Mouse (Mus musculus) heart, adult 8-10 months (tissue): ENCODE data around the gene Myo5c. TPM values are rescaled to one million over a fixed set of nuclear protein-coding genes. Genes with fewer than 3 reads are reported as not detected.
"Not testable (repeated sequence)": the region's sequence is repeated elsewhere in the genome, so short reads cannot be mapped to it uniquely, and the experiment has no call there.

Experiments used
- DNase-seq: peaks from one replicate; pipeline ENCODE4 v3.0.0; 2022; ENCODE audit warnings: low spot score
- total RNA-seq, 4 experiments: library from RNA; stranded (reverse); gene quantifications; 2 replicates each; pipeline ENCODE4 v1.2.4; 2022

Gene Myo5c
- total RNA-seq, 4 experiments from 2014 or later = 3.8 to 7.2 (median 5.3) TPM

DNA sequence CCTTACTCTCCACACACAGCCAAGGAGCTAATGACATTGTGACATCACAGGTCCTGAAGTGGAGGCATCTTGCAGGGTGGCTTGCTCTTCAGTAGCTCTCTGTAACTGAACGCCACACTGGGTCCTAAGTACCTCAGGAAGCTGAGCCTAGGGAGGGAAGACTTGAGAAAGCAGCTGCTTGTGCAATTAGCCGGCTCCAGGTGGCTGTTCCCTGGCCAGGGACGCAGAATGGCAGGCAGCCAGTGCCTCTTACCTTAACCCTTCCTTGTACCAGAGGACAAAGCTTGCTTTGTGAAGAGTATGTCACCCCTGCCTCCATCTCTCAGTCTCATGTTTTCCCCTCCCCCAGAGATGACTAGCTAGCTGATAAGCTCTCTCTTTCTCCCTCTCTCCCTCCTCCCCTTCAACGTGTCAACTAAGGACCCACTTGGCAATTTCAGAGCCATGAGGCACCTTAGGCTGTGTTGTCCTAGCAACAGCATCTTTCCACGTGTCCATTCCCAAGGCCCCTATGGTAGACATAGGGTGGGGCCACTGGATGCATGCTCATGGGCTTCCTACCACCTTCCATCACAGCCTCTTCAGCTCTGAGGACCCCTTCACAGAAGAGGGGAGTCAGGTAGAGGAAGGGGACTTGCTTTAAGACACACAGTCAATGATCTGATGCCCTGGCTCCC, 12.0 kb downstream of the Myo5c start:
- no peak for DNase-seq

DNA sequence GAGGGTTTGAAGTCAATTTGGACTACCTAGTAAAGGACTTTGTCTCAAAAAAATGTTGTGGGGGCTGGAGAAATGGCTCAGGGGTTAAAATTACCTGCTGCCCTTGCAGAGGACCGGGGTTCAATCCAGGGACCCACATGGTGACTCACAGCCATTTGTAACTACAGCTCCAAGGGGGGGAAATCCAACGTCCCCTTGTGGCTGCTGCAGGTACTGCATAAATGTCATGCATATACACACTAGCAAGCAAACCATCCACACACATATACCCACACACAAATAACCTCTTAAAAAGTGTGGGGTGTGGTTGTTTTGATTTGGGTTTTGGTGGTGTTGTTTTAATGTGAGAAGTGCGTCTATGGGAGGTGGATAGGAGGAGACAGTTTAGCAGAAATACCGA, 12.7 kb downstream of the Myo5c start:
- DNase-seq = no peak

DNA sequence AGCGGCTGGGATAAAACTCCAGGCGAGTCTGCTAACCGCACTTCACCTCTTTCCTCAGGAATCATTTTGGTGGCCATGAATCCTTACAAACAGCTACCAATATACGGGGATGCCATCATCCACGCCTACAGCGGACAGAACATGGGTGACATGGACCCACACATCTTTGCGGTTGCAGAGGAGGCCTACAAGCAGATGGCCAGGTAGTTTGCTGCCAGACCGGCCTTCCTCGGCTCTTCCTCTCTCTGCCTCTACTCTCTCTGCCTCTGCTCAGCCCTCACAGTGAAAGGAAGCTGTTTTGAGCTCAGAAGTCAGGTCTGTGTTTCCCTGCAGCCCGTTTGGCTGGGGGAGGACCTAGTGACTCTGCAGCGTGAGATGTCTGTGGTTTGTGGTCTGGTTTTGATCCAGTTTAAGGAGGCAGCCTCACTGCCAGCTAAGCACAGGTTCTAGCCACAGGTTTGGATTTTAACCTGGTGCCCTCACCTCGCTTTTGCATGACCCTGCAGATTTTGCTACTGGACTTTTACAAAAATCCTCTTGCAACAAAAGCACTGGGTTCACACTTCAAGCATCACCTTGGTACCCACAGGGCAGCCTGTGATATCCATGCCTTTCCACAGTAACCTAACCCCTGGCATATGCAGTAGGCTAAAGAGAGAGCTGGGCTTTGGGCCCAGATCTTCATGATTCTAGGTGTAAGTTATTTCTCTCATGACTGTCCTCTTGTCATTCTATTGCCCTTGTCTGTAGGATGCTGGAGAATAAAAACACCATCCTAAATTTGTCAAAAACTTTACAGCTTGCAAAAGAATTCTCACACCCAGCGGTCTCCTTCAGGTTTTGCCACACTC, 14.5 kb downstream of the Myo5c start:
- no peak for DNase-seq

DNA sequence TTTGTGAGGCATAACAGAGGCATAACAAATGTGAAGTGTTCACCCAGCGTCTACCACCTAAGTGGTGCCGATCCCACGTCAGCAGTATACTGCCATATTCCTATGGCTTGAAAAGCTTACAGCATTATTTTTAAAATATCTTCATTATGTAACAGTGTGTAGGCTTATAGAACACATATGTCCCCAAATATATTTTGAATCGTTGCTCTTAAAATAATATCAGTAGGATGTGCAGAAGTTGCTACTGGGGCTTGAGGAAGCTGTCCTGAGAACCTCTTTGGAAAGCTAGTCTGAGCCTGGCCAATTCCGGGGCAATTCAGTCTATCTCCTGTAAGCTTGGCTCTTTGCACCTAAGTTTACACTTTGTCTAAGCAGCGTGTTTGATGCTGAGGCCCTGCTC, 16.1 kb downstream of the Myo5c start:
- DNase-seq = no peak

DNA sequence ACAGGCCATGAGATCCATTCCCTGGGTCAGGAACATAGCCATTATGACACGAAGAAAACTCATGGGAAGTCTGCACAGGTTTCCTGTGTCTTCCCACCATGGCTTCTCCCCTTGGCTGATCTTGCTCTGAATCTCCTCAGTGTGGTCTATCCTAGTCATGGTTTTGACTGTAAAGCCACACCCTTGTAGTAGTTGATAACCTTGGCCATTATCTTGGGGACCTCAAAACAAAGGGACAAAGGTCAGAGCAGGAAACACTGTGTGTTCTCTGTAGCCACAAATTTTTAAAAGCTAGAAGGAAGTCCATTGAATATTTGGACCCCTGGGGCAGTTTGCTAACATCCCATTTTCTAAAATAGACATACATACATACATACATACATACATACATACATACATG, 16.5 kb downstream of the Myo5c start:
- DNase-seq = no peak

DNA sequence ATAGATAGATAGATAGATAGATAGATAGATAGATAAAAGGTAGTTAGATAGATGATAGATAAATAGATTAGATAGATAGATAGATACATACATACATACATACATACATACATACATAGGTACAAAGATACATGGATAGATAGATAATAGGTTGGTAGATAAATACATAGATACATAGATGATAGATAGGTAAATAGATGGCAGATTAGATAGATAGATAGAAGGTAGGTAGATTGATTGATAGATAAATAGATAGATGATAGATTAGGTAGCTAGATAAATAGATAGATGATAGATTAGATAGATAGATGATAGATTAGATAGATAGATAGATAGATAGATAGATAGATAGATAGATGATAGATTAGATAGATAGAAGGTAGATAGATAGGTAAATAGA, 17.1 kb downstream of the Myo5c start:
- DNase-seq = no peak

DNA sequence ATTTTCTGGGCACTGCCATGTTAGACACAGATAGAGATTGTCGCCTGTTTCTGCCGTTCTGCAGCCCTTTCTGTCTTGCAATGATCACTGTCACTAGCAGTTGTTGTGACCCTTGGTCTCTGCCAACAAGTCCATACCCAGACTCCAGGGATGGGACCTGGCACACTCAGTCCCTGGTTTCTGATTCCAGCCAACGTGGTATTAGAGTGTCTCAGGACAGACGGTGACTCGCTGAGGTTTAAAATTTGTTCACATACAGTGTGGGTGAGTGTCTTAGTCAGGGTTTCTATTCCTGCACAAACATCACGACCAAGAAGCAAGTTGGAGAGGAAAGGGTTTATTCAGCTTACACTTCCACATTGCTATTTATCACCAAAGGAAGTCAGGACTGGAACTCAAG, 21.3 kb downstream of the Myo5c start:
- DNase-seq = not testable (repeated sequence)

DNA sequence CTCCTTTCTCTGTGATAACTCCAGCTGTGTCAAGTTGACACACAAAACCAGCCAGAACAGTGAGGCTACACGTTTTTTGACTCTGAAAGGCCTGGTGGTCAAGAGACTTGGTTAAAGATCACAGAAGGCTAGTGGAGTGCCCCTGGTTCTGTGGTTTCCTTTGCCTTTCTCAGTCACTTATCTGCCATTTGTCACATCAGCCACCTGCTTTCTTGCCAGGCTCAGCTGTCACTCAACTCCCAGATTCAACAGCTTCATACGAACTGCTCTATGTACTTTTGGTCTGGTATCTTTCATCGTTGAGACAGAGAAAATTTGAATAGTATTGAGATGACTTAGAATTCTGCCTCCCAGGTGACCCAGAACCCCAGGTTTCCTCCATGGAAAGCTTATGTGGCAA, 21.9 kb downstream of the Myo5c start:
- peak; percentile 18 for DNase-seq

DNA sequence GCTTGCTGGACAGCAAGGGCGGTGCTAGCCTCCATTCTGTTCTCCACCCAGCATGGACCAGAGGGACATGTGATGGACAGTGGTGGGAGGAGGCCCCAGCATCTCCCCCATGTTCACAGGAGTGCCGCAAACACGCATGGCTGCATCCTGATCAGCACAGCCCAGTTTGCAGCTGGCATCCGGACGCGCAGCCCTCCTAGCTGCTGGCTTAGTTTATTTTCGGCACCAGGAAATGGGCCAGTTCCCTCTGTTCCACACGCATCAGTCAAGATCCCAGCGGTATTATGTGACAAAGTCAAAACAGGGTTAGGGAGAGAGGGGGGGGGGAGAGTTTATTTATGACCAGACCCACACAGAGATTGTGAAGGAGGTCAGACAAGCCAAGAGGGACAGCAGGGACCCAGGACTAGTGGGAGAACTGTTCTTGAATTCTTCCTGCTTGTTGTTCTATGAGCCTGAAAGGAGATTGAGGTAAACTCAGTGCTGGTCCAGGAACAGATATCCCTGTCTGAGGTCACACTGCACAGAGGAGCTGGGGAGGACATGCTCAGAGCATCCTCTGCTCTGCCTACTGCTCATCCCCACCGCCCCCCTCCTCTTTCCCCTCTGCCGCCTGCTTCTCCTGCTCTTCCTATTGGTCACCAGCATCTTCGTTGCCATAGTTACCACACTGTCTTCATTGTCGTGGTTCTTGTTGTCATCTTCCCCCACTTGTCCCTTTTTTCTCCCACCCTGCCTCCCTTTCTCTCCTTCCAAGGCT, 22.6 kb downstream of the Myo5c start:
- peak; percentile 67 for DNase-seq

DNA sequence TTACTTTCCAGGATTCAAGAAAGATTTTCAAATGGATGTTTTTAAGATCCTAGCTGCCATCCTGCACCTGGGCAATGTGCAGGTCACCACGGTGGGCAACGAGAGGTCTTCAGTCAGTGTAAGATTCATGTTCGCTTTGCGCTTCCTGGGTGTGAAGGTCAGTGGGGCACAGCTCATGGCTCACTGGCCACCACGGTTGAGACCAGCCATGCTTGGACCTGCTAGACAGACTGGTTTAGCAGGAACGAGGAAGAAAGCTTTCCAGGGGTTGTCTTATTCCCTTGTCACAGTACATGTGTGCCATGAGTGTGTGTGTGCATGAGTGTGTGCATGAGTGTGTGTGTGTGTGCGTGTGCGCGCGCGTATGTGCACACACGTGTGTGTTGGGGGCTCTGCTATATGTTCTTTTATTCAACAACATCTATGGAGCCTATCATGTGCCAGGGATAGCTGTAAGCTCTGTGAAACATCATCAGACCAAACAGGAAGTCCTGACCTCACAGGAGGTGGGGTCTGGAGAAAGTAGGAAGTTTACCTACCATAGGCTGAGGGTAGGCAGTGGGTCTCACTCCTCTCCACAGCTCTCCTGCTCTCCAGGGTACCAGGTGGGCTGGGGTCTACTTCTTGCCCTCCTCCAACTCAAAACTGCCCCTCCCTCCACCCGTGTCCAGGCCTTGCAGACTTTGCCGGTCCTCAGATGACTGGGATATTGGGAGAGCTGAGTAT, 24.2 kb downstream of the Myo5c start:
- no peak for DNase-seq

DNA sequence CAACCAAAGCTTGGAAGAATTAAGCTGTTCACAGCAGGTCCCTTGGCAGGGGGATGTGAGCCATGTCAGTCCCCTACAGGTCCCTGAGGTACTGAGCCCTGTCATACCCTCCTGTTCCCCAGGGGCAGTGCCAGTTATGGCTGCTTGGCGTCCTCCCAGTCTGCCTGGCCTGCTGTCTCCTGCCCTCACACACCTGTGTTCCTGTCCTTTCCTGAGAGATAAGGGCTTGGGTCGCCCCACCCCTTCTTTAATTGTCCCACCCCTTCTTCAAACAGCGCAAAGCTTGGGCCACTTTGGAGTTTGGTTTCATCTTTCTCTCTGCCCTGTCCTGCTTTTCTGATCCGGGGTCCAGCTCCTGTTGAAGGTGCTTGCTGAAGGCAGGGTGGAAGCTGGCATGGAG, 27.0 kb downstream of the Myo5c start:
- DNase-seq = no peak

DNA sequence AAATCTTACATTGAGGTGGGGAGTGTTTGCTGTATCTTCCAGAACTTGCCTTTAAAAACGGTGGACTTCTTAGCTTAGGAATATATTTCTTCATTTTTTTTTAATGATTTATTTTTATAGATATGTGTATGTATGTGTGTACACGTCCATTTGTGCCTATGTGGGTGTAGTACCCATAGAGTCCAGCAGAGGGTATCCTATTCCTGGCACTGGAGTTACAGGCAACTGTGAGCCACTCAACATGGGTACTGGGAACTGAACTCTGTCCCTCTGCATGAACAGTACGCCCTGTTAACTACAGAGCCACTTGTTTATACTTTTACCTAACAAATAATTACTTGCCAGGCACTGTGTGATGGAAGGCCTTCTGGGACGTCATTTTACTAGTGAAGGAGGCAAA, 27.8 kb downstream of the Myo5c start:
- DNase-seq = no peak

DNA sequence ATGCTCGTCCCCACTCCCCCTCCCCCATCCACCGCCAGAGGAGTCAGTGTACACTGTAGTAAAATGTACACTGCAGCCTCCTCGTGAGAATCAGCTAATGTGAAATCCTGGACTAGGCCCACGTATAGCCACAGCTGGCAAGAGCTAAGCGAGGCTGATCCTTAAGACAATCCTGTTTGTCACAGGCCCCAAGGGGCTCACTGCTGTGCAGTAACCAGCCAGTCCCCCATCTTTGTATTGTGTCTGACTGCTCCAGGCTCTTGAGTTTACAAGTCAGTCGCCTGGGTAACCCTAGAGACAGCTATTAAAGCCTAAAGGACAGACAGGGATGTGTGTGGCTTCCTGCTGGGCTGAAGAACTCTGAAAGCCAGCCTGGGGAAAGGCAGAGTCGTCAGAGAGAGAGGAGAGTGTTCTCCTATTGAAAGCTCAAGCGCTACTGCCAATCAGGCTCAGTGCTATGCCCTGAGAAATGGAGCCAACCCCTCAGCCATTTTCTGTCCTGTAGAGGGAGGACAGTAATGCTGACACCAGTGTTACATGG, 29.6 kb downstream of the Myo5c start:
- no peak for DNase-seq

DNA sequence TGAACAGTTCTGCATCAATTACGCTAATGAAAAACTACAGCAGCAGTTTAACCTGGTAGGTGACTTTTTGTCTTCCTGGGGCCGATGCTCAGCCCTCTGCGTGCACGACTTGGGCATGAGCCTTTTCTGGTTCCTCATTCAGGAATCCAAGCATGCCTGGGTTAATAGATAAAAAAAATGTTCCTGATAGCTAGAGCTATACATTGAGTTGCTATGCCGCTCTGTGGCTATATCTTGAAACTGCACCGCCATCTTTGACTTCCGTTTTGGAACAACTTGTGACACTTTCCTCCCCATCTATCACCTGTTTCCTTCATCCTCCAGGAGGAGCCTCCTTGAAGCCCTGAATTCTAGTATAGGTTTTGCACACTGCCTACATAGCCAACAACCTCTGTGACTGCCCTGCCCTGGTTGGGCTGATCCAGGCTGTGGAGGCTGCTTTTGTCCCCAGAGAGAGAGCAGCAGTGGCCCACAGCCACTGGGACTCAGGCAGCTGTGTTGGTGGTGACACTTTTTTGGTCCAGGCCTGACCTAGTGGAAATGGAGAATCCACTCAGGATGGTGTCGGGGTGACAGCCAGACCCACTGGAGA, 30.5 kb downstream of the Myo5c start:
- DNase-seq = no peak

DNA sequence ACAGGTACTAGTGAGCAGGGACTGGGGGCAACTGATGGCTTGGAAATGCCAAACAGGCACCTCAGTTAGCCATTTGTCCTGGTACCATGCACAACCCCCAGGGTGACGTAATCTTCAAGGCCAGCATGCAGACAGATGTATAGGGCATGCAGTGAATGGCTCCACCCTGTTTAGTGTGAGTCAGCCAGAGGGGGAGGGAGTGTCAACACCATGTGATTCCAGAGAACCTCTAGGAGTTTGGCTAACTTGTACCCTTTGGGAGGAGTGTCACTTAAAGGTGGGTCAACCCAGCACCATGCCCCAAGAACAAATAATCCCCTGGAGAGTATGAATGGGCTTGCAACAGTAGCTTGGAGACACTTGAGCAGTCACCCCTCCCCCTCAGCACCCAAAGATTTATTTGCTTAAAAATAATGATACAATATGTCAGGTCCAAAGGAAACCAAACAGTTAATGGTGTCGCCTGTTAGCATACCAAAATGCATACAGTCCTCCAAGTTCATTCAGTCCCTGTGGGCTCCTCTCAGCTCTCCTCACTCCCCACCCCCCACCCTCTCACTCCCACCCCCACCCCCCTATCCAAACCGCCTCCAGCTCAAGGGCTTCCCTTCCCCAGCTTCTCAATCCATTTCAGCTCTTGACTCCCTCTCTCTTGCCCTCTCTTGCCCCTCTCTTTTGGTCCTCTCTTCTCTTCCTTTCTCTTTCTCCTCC, 32.3 kb downstream of the Myo5c start:
- DNase-seq = no peak

DNA sequence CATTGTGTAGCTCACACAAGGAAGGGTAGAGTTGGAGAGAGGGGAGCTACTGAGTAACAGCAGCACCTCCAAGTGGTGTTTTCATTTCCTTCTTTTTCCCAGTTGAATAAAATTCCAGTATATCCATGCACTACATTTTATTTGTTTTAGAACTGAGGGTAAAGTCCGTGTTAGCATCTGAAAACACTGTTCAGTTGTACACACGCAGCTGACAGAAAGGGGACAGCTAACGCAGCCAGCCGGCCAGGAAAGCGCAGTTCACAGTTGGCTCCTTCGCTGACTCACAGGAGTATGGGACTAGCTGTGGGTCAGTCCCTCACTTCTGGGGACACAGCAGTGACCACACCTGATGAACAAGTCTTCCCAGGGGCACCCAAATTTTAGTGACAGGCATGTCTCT, 35.3 kb downstream of the Myo5c start:
- DNase-seq = no peak

DNA sequence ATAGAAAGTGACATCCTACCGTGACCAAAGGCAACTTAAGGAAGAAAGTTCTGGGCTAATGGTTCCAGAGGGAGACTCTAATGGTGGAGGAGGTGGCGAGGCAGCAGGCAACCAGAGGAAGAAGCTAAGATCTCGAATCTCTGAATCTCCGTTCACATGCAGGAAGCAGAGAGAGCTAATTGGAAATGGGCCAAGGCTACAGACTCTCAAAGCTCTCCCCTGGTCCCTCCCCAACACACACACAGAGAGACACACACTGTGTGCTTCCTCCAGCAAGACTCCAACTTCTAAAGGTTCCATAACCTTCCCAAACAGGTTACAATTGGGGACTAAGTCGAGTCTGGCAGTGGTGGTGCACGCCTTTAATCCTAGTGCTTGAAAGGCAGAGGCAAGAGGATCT, 38.6 kb downstream of the Myo5c start:
- no peak for DNase-seq

DNA sequence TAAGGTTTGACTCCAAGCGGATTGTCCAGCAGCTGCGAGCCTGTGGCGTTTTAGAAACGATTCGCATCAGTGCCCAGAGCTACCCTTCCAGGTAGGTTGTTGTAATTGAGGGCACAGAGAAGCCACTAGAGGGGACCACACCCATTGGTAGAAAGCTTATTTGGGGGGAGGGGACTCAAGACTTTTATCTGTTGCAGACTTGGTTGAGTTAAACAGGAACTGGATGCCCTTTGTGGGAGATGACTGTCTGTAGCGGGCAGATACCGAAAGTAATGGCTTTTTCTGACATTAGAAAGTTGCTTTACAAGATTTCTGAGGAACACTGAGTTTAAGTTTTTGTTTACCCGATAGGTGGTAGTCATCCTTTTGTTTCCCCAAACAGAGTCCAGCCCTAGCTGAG, 39.7 kb downstream of the Myo5c start:
- no peak for DNase-seq

DNA sequence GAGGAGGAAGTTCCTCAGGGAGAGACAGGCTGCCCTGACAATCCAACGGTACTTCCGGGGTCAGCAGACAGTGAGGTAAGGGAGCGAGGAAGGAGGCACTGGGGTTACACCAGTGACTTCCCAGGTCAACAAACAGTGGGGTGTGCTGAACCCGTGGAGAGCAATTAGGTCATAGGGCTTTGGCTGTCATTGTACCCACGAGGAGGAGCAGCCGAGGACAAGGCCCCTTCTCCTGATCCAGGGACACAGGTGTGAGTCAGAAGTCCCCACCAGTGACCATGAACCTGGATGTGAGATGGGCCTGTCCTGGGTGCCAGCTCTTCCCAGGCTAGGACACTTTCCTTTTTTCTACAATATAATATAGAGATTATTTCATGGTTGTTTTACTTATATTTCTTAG, 41.8 kb downstream of the Myo5c start:
- no peak for DNase-seq

DNA sequence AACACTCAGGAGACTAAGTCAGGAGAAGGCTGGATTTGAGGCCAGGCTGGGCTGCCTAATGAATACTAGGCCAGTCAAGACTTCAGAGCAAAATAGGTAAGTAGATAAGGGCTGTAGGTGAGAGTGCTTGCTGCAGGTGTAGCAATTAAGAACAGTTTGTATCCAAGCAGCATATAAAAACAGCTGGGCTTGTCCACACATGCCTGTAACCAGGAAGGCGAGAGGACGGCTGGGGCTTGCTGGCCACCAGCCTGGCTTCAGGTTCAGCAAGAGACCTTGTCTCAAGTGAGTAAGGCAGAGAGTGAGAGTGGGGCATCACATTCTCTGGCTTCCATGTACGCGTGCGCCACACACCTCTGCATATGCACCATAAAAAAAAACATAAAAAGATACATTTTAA, 42.7 kb downstream of the Myo5c start:
- no peak for DNase-seq

DNA sequence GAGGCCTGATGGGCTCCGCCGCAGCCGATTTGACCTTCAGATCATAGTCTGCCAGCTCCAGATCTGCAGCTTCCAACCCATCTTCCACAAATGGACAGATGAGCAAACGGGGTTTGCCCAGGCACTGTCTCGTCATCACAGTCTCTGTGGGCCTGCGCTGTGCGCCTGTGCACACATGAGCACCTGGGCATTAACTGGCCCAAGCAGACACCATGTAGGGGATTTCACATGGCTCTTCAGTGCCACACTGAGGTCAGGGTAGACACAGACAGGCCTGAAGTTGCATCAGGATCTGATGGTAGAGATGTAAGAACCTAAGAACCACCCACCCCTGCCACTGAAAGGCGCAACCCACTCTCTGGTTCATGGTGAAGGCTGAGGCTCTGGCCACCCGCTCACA, 43.2 kb downstream of the Myo5c start:
- no peak for DNase-seq
